Mouse (Mus musculus) right cerebral cortex, adult 18-20 months (tissue): ENCODE measurements around the gene Nop58.
"Not testable (repeated sequence)": the region's sequence is repeated elsewhere in the genome, so short reads cannot be mapped to it uniquely, and the experiment has no call there.

ENCODE experiments used
- DNase-seq: peaks from one replicate; pipeline ENCODE4 v3.0.0; 2022; ENCODE audit warnings: mixed read lengths

Gene Nop58

DNA sequence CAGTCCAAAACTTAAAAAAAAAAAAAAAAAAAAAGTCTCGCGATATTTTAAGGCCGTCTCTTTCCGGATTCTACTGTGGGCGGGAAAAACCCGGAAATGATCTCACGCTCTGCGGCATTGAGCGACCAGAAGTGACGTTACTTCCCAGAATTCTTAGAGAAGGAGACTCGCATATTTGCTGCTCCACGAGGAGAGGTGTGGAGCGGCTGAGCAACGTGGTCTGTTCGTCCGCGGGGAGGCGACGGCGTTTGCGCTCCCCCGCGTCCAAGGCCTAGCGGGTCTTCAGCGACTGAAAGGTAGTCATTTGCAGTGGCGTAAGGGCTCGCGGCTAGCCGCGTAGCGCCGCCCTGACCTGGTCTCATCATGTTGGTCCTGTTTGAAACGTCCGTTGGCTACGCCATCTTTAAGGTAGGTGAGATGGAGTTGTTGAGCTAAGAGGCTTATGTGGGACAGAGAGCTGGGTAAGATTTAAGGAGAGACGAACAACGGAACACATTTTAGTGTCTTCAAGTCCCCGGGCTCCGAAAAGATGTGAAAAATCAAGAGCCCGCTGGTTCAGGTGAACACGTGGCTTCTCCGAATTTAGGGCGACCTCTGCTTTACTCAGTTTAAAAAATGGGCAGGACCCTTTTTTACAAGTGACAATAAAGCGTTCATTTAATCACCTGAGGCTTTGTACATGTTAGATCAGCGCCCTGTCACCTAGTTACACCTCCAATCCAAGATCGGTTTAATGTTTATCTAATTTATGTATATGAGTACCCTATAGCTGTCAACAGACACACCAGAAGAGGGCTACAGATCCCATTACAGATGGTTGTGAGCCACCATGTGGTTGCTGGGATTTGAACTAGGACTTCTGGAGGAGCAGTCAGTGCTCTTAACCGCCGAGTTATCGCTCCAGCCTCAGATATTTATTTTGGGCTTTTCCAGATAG, at the start of gene Nop58:
Gene Nop58 (plus strand): TSS at position 153 of the 937 bp plus-strand sequence.
- DNase-seq, result peak; percentile 95

DNA sequence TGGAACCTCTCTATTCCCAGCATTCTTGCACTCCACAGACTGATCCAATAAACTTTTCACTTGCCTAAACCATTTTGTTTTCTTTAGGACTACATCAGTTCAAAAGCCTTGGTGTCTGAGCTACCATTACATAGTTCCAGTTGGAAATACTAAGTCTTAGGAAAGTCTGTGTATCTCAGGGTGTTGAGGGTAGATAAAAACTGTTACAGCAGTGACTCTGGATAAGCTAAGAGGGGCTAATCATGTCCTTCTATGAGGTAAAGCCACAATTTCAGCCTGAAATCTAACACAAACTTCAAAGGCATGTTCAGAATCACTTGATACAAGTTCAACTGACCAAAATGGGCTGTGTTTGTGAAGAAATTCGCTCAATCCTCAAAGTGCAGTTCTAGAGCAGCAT, 48.4 kb upstream of the Nop58 start:
- DNase-seq, result no peak

DNA sequence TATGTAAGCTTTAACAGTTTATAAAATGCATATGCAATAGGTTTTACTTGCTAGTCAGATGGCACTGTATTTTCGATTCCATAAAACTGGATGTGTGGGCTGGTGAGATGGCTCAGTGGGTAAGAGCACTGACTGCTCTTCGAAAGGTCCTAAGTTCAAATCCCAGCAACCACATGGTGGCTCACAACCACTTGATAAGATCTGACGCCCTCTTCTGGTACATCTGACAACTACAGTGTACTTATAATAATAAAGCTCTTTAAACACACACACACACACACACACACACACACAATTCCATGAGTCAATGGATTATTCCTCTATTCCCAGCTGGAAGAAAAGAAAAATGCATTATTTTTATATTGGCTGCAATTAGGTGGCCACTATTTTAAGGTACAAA, 46.4 kb upstream of the Nop58 start:
- DNase-seq, result no peak

DNA sequence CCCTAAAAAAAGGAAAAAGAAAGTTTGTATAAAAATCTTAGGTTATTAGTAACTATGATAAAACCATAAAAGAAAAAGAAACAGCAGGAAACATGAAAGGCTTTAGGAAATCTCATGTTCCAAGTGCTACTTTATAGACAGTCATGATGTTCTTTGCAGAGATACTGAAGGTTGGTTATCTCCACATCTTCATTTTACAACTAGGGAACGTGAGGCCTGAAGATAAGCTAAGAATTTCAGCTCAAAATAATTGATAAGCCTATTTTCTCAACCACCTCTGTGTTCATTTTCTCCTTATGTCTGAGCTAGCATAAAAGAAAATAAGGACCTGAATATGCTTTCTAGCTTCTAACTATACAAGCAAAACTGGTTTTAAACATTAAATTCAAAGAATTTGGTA, 42.3 kb upstream of the Nop58 start:
- no peak for DNase-seq

DNA sequence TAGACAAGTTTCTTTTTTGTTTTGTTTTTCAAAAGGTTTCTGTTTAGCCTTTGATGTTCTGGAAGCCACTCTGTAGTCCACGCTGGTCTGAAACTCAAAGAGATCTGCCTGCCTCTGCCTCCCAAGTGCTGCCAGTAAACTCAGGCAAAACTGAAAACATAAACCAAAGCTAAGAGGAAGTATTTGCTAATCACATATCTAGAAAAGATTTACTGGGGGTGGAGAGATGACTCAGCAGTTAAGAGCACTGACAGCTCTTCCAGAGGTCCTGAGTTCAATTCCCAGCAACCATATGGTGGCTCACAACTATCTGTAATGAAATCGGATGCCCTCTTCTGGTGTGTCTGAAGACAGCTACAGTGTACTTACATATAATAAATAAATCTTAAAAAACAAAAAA, 38.3 kb upstream of the Nop58 start:
- not testable (repeated sequence) for DNase-seq

DNA sequence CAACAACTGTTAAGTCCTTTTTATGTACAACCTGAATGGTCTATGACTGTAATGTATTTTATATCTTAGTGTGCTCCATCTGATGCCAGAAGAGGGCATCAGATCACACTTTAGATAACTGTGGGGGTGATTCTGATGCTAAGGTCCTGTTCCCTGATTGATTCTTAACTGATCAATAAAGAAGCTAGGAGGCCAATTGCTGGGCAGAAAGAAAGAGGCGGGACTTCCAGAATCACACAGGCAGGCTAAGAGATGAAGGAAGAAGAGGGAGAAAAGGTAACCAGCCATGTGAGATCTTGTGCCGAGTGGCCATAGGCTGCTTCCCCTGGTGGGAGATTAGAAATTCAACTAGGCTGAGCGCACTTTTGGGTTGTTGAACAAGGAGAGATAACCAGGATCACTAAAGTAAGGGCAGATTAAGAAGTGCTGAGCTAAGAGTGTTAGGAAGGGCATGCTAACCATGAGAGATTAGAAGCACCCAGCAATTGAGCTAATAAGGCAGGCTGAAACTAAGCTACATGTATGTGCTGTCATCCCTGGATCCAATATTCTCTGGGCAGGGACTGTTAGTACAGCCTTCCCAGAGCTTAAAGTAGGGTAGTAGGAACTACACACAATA, 33.5 kb upstream of the Nop58 start:
- no peak for DNase-seq

DNA sequence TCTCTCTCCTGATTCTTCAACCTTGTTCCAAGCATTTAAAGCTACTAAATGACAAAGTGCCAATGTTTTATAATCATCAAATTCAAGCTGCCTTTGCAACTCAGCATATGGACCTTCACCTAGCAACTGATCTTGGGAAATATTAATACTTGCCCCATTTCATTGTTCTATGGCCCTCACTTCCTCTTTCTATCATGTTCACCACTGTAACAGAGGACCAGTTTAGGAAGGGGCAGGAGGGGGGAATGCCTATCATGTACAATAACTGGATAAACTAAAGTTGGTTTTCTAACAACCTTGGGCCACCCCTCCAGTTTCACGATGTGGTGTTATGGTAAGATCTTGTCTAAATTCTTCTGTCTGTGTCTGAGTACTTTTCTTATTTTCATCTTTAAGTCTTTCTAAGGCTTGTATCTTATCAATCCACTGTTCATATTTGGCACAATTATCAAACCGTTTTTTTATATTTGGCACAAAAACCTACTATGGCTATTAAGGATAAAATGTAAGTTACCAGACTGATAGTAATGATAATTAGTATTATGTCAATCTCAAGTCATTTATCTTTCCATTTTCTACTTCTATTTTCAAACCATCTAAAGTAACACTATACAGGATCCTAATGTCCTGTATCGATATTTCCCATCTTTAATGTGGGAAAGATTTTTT, 31.4 kb upstream of the Nop58 start:
- DNase-seq, result no peak

DNA sequence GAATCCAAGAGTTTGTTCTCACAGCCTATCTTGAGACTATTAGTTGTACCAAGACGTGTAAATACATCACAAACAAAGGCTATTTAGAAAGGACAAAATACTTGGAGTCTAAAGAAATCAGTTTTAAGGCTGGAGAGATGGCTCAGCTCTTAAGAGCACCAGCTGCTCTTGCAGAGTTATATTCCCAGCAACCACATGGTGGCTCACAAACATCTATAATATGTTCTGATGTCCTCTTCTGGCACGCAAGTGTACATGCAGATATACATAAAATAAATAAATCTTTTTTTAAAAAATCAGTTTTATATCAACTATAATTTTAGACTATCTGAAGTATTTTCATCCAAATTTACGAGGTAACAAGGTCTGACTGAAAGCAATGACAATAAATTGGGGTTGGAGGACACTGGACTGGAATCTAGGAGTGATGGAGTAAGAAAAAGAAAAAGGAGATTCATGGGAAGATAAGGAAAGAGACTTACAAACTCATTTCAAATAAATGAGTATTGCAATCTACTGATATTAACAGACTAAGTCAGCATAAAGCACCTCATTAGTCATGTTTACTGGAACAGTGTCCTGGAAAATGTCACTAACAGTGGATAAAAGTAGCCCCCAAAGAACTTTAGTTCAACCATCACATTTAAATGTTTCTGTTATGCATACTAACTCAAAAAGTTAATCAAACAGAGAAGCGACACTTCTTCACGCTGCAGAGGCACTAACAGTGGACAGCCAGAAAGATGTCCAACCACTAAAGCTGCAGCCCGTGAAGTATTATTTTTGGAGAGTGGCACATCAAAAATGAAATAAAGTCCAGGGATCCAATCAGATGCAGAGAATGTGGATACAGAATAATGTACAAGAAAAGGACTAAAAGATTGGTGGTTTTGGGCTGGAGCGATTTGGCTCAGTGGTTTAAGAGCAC, 28.3 kb upstream of the Nop58 start:
- no peak for DNase-seq

DNA sequence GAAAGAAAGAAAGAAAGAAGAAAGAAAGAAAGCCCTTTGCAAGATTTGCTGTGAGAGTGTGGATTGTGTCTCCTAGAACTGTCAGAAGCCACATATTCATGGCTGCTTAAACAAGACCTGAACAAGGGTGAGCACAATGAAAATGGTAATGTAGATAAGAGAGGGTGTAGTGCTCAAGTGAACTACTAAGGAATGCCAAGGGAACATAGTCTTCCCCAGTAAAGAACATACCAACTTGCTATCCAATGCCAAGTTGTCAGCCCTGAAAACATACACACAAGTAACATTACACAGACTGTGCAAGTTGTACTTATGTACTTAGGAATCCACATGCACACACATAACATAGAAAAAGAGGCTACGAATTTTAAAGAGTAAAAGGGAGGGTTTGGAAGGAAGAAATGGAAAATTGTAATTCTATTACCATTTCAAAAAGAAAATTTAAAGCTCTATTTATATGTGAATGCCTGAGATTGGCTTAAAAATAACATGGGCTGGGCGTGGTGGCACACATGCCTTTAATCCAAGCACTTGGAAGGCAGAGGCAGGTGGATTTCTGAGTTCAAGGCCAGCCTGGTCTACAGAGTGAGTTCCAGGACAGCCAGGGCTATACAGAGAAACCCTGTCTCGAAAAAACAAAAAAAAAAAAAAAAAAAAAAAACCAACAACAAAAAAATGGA, 21.2 kb upstream of the Nop58 start:
- DNase-seq, result no peak

DNA sequence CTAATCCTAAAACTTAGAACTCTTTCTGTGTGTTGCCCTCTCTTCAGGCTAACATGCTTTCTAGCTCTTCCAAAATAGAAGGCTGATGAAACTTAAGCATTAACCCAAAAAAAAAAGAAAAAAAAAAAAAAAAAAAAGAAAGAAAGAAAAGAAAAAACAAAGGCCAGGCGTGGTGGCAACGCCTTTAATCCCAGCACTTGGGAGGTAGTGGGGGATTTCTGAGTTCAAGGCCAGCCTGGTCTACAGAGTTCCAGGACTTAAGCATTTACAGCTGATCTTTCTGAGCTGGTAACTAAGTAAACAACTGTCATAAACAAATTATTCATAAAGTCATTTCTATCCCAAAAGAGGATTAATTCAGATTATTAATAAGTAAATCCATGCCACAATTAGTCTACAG, 15.9 kb upstream of the Nop58 start:
- DNase-seq, result no peak

DNA sequence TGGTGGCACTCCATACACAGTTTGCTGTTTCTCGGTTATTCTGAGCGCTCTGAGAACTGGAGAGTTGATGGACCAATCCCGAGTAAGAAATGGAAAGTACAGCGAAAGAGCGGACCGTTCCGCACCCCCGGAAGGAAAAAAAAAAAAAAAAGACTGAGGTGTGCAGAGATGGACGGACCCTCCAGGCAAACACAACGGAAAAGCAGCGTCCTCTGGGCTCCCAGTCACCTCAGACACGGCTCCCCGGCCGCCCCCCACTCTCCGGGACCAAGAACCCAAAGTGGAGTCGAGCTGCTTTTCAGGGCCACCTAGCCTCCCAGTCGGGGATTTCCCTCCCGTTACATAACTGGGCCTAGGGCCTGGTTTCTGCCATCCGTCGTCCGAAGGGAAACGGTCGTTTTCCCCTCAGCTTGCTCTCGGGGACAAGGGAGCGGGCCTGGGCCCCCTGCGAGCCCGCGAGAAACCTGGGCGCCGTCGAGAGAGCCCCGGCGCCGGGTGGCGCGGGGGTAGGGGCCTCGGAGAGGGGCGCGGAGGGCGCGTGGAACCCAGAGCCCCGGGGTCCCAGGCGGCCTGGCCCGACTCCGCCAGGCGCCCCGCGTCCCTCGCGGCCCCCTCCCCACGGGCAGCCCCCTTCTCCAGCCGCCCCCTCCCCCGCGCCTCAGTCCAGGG, 14.7 kb upstream of the Nop58 start:
- DNase-seq, result peak; percentile 37

DNA sequence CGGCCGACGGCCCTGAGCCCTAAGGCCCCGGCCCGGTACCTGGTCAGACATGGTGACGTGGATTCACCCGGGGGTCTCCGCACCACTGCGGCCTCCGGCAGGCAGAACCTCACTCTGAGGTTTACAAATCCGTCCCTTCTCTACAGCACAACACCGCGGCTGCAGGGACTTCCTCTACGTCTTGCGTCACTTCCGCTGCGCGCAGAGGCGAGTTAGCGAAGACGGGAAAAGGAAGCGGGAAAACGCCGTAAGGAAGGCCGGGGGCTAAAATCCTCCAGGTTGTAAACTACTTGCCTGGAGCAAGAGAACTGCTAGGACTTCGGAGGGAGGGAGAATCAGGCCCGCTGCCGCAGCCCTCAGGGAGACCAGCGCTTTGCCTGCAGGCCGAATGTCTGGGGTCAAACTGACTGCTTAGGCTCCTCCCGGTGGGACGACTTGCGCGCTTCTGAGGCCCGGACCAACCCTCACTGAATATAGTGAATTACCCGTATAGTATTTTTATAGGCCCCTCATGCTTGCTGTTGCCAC, 14.1 kb upstream of the Nop58 start, which contains the start of gene Sumo1:
Gene Sumo1 (minus strand): TSS at position 194 of the 528 bp plus-strand sequence.
- peak; percentile 93 for DNase-seq

DNA sequence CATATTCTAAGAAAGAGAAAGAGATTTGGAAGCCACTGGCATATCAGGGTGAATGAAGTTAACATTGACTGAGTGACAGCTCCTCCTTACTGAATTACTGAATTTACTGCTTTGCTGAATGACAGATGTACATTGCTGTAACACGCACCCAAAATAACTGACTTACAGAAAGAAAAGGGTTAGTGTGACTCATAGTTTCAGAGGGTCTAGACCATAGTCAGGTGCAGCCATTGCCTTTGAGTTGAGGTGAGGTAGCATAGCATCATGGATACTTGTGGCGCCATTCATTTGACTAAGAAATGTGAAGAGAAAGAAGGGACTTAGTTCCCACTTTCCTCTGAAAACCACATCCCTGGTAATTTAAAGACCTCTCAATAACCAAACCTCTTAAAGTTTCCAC, 11.1 kb upstream of the Nop58 start:
- DNase-seq, result no peak

DNA sequence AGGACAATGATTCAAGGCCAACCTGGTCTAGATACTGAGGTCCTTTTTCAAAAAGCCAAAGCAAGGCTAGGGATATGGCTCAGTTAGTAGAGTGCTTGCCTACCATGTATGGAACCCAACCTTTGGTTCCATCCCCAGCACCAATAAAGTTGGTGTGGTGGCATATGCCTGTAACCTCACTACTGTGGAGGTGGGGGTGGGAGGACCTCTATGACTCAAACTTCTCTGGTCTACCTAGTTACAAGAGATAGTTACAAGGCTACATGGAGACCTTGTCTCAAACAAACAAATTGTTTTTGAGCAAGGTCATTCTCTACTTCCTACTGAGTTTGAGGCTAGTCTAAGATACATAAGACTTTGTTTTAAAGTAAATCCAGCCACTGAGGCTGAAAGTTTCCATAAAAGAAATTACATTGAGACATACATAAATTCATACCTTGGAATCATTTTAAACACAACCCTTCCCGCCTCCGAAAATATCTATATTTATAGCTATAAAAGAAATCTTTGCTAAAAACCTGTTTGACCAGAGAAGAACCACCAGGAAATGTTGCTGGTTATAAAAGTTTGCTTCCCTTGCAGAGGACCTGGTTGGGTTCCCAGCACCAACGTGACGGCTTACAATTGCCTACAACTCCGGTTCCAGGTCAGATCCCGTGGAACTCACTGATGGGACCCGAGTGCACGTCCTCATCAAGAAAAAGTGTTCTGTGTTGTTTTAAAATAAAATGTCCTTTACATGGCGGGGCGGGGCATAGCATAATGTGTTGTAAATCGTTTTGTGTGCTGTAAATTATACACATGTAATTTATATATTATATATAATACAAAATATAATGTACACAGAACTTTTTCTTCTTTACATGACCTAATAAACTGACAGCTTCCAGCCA, 599 bp upstream of the Nop58 start:
- DNase-seq, result peak; percentile 9

DNA sequence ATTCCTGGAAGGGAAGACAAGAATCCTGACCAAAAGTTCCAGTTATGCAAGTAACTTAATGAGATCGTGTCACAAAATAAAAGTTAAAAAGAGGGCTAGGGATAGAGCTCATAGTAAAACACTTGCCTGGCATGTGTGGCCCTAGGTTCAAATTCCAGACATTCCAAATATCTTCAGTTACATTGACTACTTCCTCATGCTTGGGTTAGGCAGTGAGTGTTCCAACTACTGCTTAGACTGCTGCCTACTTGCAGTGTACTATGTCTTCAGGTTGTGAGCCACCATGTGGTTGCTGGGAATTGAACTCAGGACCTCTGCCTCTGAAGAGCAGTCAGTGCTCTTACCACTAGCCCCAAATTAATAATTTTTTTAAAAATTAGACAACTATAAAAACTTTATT, 2.7 kb downstream of the Nop58 start:
- DNase-seq, result no peak

DNA sequence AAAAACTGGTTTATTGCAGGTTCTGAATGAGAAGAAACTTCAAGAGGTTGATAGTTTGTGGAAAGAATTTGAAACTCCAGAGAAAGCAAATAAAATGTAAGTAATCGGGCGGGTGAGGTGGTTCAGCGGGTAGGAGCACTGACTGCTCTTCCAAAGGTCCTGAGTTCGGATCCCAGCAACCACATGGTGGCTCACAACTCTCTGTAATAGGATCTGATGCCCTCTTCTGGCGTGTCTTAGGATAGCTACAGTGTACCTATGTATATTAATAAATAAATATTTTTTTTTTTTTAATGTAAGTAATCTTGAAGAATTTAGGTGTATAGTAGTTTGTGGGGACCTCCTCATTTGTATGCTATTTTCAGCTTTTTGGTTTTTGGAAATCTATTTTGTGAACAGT, 5.7 kb downstream of the Nop58 start:
- no peak for DNase-seq

DNA sequence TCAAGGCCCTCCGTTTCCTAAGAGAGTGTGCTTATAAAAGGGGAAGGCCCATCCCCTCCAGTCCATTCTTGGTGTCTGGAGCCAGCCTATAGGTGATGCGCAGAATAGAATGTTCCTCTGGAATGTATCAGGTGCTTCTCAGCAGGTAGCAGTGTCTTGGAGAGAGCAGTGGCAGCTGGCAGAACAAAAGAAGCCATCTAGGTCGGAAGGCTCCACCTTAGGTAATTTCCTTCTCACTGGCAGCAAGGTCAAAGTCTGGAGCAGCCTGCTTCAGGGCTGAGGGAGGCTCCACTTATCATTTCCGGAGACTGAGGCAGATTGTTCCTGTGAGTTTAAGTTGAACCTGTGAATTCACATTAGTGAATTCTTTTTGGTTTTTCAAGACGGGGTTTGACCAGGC, 13.0 kb downstream of the Nop58 start:
- DNase-seq, result no peak

DNA sequence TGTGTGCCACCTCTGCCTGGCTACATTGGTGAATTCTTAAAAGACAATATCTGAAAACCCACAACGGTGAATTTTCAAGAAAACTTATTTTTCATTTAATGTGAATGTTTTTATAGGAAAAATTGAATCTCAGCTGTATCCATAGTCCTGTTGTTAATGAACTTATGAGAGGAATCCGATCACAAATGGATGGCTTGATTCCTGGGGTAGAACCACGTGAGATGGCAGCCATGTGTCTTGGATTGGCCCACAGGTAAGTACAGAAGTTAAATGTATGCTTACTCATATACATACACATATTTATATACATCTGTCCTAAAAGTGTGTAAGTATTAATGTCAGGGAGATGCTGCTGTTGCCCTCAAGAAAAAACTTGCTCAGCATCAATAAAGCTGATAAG, 13.4 kb downstream of the Nop58 start:
- DNase-seq, result no peak

DNA sequence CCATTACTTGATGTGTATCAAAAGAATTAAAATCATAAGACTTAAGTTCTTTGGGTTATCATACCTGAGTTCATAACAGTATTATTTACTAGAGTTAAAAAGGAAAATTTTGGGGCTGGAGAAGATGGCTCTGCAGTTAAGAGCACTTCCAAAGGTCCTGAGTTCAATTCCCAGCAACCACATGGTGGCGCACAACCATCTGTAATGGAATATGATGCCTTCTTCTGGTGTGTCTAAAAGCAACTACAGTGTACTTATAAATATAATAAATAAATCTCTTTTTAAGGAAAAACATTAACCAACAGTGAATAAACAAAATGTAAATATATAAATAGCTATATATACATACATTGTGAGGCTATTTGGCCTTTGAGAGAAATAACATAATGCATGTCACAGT, 17.0 kb downstream of the Nop58 start:
- DNase-seq, result no peak

DNA sequence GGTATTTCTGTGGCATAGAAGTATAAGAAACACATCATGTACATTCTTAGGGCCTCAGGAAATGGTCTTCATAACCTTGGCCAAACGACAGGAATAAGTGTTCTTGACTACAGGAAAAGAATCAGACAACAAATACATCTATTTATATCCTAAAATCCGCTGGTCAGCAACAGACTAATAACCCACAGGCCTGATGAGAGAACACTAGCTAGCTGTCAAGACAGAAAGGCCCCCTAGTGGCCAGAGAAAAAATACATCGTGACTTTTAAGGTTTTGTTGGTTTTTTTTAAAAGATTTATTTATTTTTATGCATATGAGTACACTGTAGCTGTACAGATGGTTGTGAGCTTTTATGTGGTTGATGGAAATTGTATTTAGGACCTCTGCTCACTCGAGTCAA, 35.1 kb downstream of the Nop58 start:
- DNase-seq, result peak; percentile 4
